Mouse (Mus musculus): ENCODE data around the gene Il20rb.

The Il20rb gene

GRCm38 (mm10) chr9:100486431-100486830, at the start of gene Il20rb:
Il20rb (minus strand) TSS chr9:100486788.
- TF ChIP-seq POU5F1 (IDR thresholded peaks at IDR 0.05; ENCODE audit: borderline replicate concordance, low read length) (no peak), CTCF (conservative IDR thresholded peaks at IDR 0.05; ENCODE audit: low read length) (no peak), NANOG (IDR thresholded peaks at IDR 0.05; ENCODE audit: borderline replicate concordance, low read length) (no peak)

GRCm38 (mm10) chr9:100535618-100536262, 49.2 kb upstream of the Il20rb start:
- H3K36me3 ChIP-seq (ENCODE audit: insufficient read depth, low read length), result no peaks in the 10 kb centered on the region
- no peaks in the 10 kb centered on the region for H3K9me3 ChIP-seq (ENCODE audit: low read length)
- TF ChIP-seq CTCF (conservative IDR thresholded peaks at IDR 0.05; ENCODE audit: low read length), result no peak
- TF ChIP-seq NANOG (IDR thresholded peaks at IDR 0.05; ENCODE audit: borderline replicate concordance, low read length), result no peak
- no peak for TF ChIP-seq POU5F1 (IDR thresholded peaks at IDR 0.05; ENCODE audit: borderline replicate concordance, low read length)
- peaks cover 7% of the 10 kb centered on the region for H3K4me1 ChIP-seq (replicated peaks; ENCODE audit: low read depth, low read length)
- H3K27me3 ChIP-seq (ENCODE audit: insufficient read depth, low read length), result no peaks in the 10 kb centered on the region
- H3K4me3 ChIP-seq (replicated peaks; ENCODE audit: low read length), result no peak overlapping the region

More at GRCm38 (mm10) chr9:100486431-100486830, at the start of gene Il20rb:
- Histone ChIP-seq H3K9me3 (ENCODE audit: low read length) (no peaks in the 10 kb centered on the region), H3K27me3 (ENCODE audit: insufficient read depth, low read length) (no peaks in the 10 kb centered on the region), H3K4me3 (replicated peaks; ENCODE audit: low read length) (no peak within 1 kb of the TSS), H3K4me1 (replicated peaks; ENCODE audit: low read depth, low read length) (peaks cover 18% of the 10 kb centered on the region), H3K36me3 (ENCODE audit: insufficient read depth, low read length) (peaks cover 8% of the 10 kb centered on the region; the same call in 1 of the 2 replicates)

- no peak overlapping the region for H3K4me3 ChIP-seq (replicated peaks; ENCODE audit: low read length)
- no peaks in the 10 kb centered on the region for H3K36me3 ChIP-seq (ENCODE audit: insufficient read depth, low read length)
- H3K4me1 ChIP-seq (replicated peaks; ENCODE audit: low read depth, low read length), result no peaks in the 10 kb centered on the region
- TF ChIP-seq POU5F1 (IDR thresholded peaks at IDR 0.05; ENCODE audit: borderline replicate concordance, low read length) (no peak), NANOG (IDR thresholded peaks at IDR 0.05; ENCODE audit: borderline replicate concordance, low read length) (no peak), CTCF (conservative IDR thresholded peaks at IDR 0.05; ENCODE audit: low read length) (no peak)
- no peaks in the 10 kb centered on the region for H3K9me3 ChIP-seq (ENCODE audit: low read length)
- no peaks in the 10 kb centered on the region for H3K27me3 ChIP-seq (ENCODE audit: insufficient read depth, low read length)
Observed at GRCm38 (mm10) chr9:100534686-100535085, 48.1 kb upstream of the Il20rb start.

GRCm38 (mm10) chr9:100532847-100533505, 46.4 kb upstream of the Il20rb start:
- Histone ChIP-seq H3K27me3 (ENCODE audit: insufficient read depth, low read length) (no peaks in the 10 kb centered on the region), H3K4me3 (replicated peaks; ENCODE audit: low read length) (no peak overlapping the region), H3K9me3 (ENCODE audit: low read length) (0 out of 2 replicates have a peak, but pooled peaks cover 3% of the 10 kb centered on the region), H3K4me1 (replicated peaks; ENCODE audit: low read depth, low read length) (no peaks in the 10 kb centered on the region), H3K36me3 (ENCODE audit: insufficient read depth, low read length) (no peaks in the 10 kb centered on the region)
- TF ChIP-seq NANOG (IDR thresholded peaks at IDR 0.05; ENCODE audit: borderline replicate concordance, low read length) (no peak), POU5F1 (IDR thresholded peaks at IDR 0.05; ENCODE audit: borderline replicate concordance, low read length) (no peak), CTCF (conservative IDR thresholded peaks at IDR 0.05; ENCODE audit: low read length) (no peak)

- 0 out of 2 replicates have a peak, but pooled peaks cover 3% of the 10 kb centered on the region for H3K9me3 ChIP-seq (ENCODE audit: low read length)
- H3K27me3 ChIP-seq (ENCODE audit: insufficient read depth, low read length), result no peaks in the 10 kb centered on the region
- H3K4me1 ChIP-seq (replicated peaks; ENCODE audit: low read depth, low read length), result no peaks in the 10 kb centered on the region
- H3K36me3 ChIP-seq (ENCODE audit: insufficient read depth, low read length), result no peaks in the 10 kb centered on the region
- no peak overlapping the region for H3K4me3 ChIP-seq (replicated peaks; ENCODE audit: low read length)
- TF ChIP-seq NANOG (IDR thresholded peaks at IDR 0.05; ENCODE audit: borderline replicate concordance, low read length) (no peak), POU5F1 (IDR thresholded peaks at IDR 0.05; ENCODE audit: borderline replicate concordance, low read length) (no peak), CTCF (conservative IDR thresholded peaks at IDR 0.05; ENCODE audit: low read length) (no peak)
Observed at GRCm38 (mm10) chr9:100531296-100531695, 44.7 kb upstream of the Il20rb start.

- no peaks in the 10 kb centered on the region for H3K27me3 ChIP-seq (ENCODE audit: insufficient read depth, low read length)
- no peaks in the 10 kb centered on the region for H3K36me3 ChIP-seq (ENCODE audit: insufficient read depth, low read length)
- peaks cover 3% of the 10 kb centered on the region; the same call in 1 of the 2 replicates for H3K4me1 ChIP-seq (replicated peaks; ENCODE audit: low read depth, low read length)
- H3K4me3 ChIP-seq (replicated peaks; ENCODE audit: low read length), result no peak overlapping the region
- TF ChIP-seq CTCF (conservative IDR thresholded peaks at IDR 0.05; ENCODE audit: low read length) (no peak), NANOG (IDR thresholded peaks at IDR 0.05; ENCODE audit: borderline replicate concordance, low read length) (no peak), POU5F1 (IDR thresholded peaks at IDR 0.05; ENCODE audit: borderline replicate concordance, low read length) (no peak)
- H3K9me3 ChIP-seq (ENCODE audit: low read length), result 0 out of 2 replicates have a peak, but pooled peaks cover 3% of the 10 kb centered on the region
Observed at GRCm38 (mm10) chr9:100525225-100525624, 38.6 kb upstream of the Il20rb start.

GRCm38 (mm10) chr9:100522029-100522428, 35.4 kb upstream of the Il20rb start:
- Histone ChIP-seq H3K4me1 (replicated peaks; ENCODE audit: low read depth, low read length) (peaks cover 5% of the 10 kb centered on the region; the same call in 1 of the 2 replicates), H3K36me3 (ENCODE audit: insufficient read depth, low read length) (no peaks in the 10 kb centered on the region), H3K9me3 (ENCODE audit: low read length) (no peaks in the 10 kb centered on the region), H3K27me3 (ENCODE audit: insufficient read depth, low read length) (no peaks in the 10 kb centered on the region), H3K4me3 (replicated peaks; ENCODE audit: low read length) (no peak overlapping the region)
- TF ChIP-seq POU5F1 (IDR thresholded peaks at IDR 0.05; ENCODE audit: borderline replicate concordance, low read length) (no peak), CTCF (conservative IDR thresholded peaks at IDR 0.05; ENCODE audit: low read length) (no peak), NANOG (IDR thresholded peaks at IDR 0.05; ENCODE audit: borderline replicate concordance, low read length) (no peak)

- H3K4me1 ChIP-seq (replicated peaks; ENCODE audit: low read depth, low read length), result peaks cover 5% of the 10 kb centered on the region; the same call in 1 of the 2 replicates
- no peaks in the 10 kb centered on the region for H3K27me3 ChIP-seq (ENCODE audit: insufficient read depth, low read length)
- TF ChIP-seq NANOG (IDR thresholded peaks at IDR 0.05; ENCODE audit: borderline replicate concordance, low read length) (no peak), POU5F1 (IDR thresholded peaks at IDR 0.05; ENCODE audit: borderline replicate concordance, low read length) (no peak), CTCF (conservative IDR thresholded peaks at IDR 0.05; ENCODE audit: low read length) (peak; percentile 73)
- H3K4me3 ChIP-seq (replicated peaks; ENCODE audit: low read length), result no peak overlapping the region
- no peaks in the 10 kb centered on the region for H3K9me3 ChIP-seq (ENCODE audit: low read length)
- H3K36me3 ChIP-seq (ENCODE audit: insufficient read depth, low read length), result no peaks in the 10 kb centered on the region
Observed at GRCm38 (mm10) chr9:100520586-100520985, 34.0 kb upstream of the Il20rb start.
